Mouse (Mus musculus) heart, embryonic 12.5 days (tissue): ENCODE data around the gene Dll1. TPM values are rescaled to one million over a fixed set of nuclear protein-coding genes. Genes with fewer than 3 reads are reported as not detected.

Source experiments
- ATAC-seq: fragments of 200-750 bp; cut with Nextera tagmentation; 2 replicates; pipeline ENCODE4 v1.8.0; 2017; ENCODE audit warnings: moderate TSS enrichment, moderate library complexity; ENCODE audit not compliant: insufficient number of reproducible peaks, low FRiP score
- H3K27ac ChIP-seq: fragments of 300-500 bp; sonication (generic); 2 replicates; pipeline ENCODE4 v1.5.1; 2016; ENCODE audit warnings: mild to moderate bottlenecking, moderate library complexity; ENCODE audit not compliant: poor library complexity, severe bottlenecking
- H3K27me3 ChIP-seq: fragments of 300-500 bp; sonication (generic); replicated peaks from 2 replicates; pipeline ENCODE4 v1.6.1; 2016; ENCODE audit warnings: mild to moderate bottlenecking, moderate library complexity
- H3K36me3 ChIP-seq: fragments of 300-500 bp; sonication (generic); 2 replicates; pipeline ENCODE4 v1.6.1; 2016; ENCODE audit warnings: mild to moderate bottlenecking, moderate library complexity
- H3K4me1 ChIP-seq: fragments of 300-500 bp; sonication (generic); replicated peaks from 2 replicates; pipeline ENCODE4 v1.6.1; 2016; ENCODE audit warnings: mild to moderate bottlenecking
- H3K4me2 ChIP-seq: fragments of 300-500 bp; sonication (generic); 2 replicates; pipeline ENCODE4 v1.6.1; 2016; ENCODE audit warnings: mild to moderate bottlenecking, moderate library complexity
- H3K4me3 ChIP-seq: fragments of 300-500 bp; sonication (generic); 2 replicates; pipeline ENCODE4 v1.5.1; 2016; ENCODE audit warnings: mild to moderate bottlenecking
- H3K9ac ChIP-seq: fragments of 300-500 bp; sonication (generic); 2 replicates; pipeline ENCODE4 v1.6.1; 2016; ENCODE audit warnings: mild to moderate bottlenecking, moderate library complexity
- H3K9me3 ChIP-seq: fragments of 300-500 bp; sonication (generic); replicated peaks from 2 replicates; pipeline ENCODE4 v1.6.1; 2016; ENCODE audit warnings: mild to moderate bottlenecking, moderate library complexity
- WGBS: fragments of 180-500 bp; shearing (Covaris S2); methylation state at CpG from one replicate; pipeline ENCODE4 v1.1.7; 2016; 5-methylcytosine and 5-hydroxymethylcytosine counted together
- polyA plus RNA-seq: library from polyadenylated mRNA; unstranded; fragments of >200 nt; fragmentation: Nextera tagmentation; extraction: Ambion mirVana; gene quantifications from 2 replicates; pipeline ENCODE4 v1.2.1, GENCODE M21; 2016

The Dll1 gene
- polyA plus RNA-seq, 1 experiment from 2014 or later, result 11.8 TPM

DNA sequence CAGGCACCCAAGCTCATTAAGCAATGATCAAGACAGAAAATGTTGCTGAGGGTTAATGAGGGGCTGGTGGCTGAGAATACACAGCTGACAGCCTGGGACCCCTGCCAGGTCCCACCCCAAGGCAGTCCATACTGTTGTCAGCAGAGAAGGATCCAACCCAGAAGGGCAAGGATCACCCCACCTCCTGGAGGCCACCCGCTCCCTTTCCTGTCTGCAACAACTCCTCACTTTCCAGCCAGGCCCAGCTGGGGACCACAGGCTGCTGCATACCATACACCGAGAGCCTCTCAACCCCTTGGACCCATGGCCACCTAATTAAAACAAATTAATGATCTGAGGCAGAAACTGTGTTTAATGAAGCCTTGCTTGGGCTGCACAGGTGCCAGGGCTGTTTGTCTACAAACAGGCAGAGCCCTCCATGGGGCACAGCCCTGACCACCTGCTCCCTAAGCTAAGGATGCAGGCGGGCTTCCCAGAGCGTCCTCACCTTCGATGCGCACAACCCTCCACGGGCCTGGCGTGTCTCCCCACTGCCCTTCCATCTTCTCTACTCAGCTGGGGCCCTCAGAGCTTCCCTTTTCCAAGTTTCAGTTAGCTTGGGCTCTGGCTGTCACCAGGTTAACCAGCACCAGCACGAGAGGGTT lies 53.4 kb downstream of the Dll1 start:
- Histone ChIP-seq H3K4me2 (no peak overlapping the region), H3K9me3 (no peaks in the 10 kb centered on the region), H3K4me3 (no peak overlapping the region), H3K9ac (no peak overlapping the region), H3K27ac (no peak overlapping the region), H3K4me1 (peaks cover 7% of the 10 kb centered on the region; the same call in 1 of the 2 replicates), H3K27me3 (no peaks in the 10 kb centered on the region), H3K36me3 (no peaks in the 10 kb centered on the region)
- no peak for ATAC-seq
- 72% methylated on average over 9 of the region's 9 CpGs for WGBS

Other genes with a start within 250 kb of the Dll1 start
- 17.2 and 17.3 TPM in 2 replicates for gene Fam120b, start 19.3 kb upstream of the Dll1 start, polyA plus RNA-seq
- 199 and 201 TPM in 2 replicates for gene Psmb1, start 122.9 kb upstream of the Dll1 start, polyA plus RNA-seq
- gene Tbp, start 123.0 kb upstream of the Dll1 start, polyA plus RNA-seq, result 26.6 and 29.2 TPM in 2 replicates
- 31.1 and 32.6 TPM in 2 replicates for gene Pdcd2, start 150.4 kb upstream of the Dll1 start, polyA plus RNA-seq
- gene Prdm9, start 187.5 kb upstream of the Dll1 start, polyA plus RNA-seq, result 1.6 TPM in 2 replicates